Mouse (Mus musculus) frontal cortex, postnatal 25 days (tissue): ENCODE data around the gene St6galnac4.

ENCODE experiments used
- DNase-seq, 2 experiments: peaks; one replicate each; pipeline ENCODE4 v3.0.0; 2022; ENCODE audit warnings: low spot score in 2 of 2

St6galnac4 gene

GRCm38 (mm10) chr2:32599409-32599808 lies 12.5 kb downstream of the St6galnac4 start, which contains the start of gene St6galnac6:
St6galnac6 (plus strand) TSS chr2:32599709.
- no peak for DNase-seq

GRCm38 (mm10) chr2:32601417-32602065 lies 14.6 kb downstream of the St6galnac4 start:
- no peak for DNase-seq

DNA sequence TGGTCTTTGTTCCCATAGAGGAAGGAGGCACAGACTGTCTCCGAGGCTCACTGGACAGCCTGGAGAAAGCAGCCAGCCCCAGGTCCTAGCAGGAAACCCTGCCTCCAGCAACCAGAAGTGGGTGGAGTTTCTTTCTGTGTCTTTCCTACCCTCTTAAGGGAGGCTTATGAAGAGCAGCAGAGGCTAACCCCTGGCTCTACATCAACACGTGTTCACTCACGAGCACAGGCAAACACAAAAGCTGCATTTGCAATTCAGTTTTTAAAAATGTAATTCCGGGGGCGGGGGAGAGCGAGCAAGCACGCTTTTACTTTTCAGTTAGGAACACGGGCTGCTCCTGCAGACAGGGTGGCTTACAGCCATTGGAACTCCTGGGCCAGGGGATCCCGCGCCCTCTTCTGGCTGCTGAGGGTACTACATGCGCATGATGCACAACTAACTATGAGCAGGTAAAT lies 15.7 kb downstream of the St6galnac4 start:
- DNase-seq: peak; percentile 87 to 95

DNA sequence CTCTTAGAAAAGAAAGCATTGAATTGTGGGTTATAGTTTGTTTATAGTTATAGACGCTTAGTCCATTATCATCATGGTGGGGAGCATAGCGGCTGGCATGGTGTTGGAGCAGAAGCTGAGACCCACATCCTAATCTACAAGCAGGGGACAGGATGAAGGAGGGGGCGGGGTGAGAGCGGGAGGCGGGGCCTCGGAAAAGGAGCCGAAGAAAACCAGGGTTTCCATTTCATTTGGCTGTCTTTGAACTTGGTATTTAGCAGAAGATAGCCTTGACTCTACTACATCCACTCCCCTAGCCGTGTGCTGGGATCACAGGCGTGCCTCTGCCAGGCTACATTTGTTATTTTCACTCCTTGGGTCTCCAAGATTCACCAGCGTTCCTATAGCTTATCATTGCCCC lies 17.7 kb downstream of the St6galnac4 start:
- DNase-seq: no peak

- DNase-seq: no peak
Observed at GRCm38 (mm10) chr2:32606161-32607142, 19.6 kb downstream of the St6galnac4 start.

GRCm38 (mm10) chr2:32607262-32607947 lies 20.5 kb downstream of the St6galnac4 start:
- DNase-seq: no peak

DNA sequence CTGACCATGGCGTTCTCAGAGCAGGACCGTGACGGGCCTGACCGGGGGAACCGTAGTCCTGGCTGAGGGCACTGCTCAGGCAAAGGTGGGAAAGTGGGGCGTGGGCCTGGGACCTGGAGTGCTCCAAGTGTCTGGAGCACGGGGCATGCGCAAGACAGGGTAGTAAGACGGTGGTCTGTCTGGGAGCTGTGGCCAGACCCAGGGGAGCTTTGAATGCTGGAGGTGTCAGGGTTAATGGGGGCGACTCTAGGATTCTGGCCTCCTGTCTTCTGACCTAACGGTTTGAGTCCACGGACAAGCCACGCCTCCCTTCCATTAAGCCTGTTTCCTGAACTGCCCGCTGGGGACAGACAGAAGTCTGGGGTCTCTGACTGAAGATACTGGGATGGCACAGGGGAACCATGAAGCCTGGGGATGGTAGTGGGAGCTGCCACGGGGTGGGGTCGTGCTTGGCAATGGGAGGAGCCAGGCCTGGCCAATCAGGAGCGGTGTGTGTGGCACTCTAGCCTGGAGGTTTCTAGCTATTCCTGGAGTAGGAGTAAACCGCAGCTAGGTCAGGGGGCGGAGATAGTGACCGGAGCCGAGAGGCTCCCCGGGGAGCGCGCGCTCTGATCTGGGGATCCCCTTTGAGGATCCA lies 21.4 kb downstream of the St6galnac4 start:
- DNase-seq: no peak

- no peak for DNase-seq
Observed at GRCm38 (mm10) chr2:32608778-32609435, 22.0 kb downstream of the St6galnac4 start.

- no peak for DNase-seq
Observed at GRCm38 (mm10) chr2:32610610-32611229, 23.8 kb downstream of the St6galnac4 start.

- DNase-seq: no peak
Observed at GRCm38 (mm10) chr2:32612274-32612673, 25.4 kb downstream of the St6galnac4 start.

DNA sequence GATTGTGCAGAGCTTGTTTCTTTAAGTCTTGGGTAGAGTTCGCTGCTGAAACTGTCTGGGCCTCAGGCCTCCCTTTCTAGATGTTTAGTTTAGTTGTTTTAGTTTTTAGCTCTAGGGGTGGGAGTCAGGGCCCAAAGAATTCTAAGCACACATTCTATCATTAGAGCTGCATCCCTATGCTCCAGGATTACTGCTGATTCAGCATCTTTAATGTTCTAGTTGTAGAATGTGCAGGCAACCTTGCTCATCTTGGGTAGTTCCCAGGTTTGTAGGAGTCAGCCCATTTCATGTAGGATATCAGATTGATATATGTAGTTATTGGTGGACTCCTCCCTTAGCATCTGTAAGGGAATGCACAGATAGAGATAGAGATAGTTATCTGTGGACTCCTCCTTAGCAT lies 30.2 kb downstream of the St6galnac4 start:
- DNase-seq: no peak

DNA sequence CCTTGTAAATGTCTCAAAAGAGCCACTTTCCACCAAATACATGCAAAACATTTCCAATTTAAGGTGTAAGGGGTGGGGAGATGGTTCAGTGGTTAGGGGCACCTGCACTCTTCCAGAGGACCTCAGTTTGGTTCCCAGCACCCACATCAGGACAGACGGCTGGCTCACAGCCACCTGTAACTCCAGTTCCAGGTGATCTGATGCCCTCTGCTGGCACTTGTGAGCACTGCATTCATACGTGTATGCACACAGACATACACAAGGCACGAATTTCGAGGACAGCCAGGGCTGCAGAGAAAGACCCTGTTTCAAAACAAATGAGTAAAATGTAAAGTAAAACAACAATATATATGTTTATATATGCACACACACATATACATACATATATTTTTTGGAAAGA lies 30.7 kb downstream of the St6galnac4 start:
- DNase-seq: no peak

DNA sequence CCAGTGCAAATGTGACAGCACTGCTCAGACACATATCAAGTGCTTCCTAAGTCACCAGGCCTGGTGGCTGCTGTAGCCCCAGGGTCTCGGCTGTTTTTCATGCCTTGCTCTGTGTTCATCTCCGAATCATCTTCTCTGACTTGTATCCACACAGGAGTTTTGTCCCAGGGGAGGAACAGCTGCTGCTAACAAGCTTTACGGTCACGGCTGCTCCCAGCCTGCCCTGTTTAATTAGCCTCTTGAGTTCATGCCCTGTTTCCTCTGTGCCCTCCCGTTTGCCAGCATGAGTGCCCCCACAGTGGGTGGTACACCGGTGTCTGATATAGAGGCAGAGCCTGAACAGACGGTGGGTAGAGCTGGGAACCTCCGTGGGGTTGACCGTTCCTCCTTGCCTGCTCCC lies 31.2 kb downstream of the St6galnac4 start:
- no peak for DNase-seq

- no peak for DNase-seq
Observed at GRCm38 (mm10) chr2:32620682-32621516, 34.0 kb downstream of the St6galnac4 start.

GRCm38 (mm10) chr2:32621517-32621859 lies 34.6 kb downstream of the St6galnac4 start, which contains the start of gene Ak1:
Ak1 (plus strand) TSS chr2:32621758.
- DNase-seq: no peak

DNA sequence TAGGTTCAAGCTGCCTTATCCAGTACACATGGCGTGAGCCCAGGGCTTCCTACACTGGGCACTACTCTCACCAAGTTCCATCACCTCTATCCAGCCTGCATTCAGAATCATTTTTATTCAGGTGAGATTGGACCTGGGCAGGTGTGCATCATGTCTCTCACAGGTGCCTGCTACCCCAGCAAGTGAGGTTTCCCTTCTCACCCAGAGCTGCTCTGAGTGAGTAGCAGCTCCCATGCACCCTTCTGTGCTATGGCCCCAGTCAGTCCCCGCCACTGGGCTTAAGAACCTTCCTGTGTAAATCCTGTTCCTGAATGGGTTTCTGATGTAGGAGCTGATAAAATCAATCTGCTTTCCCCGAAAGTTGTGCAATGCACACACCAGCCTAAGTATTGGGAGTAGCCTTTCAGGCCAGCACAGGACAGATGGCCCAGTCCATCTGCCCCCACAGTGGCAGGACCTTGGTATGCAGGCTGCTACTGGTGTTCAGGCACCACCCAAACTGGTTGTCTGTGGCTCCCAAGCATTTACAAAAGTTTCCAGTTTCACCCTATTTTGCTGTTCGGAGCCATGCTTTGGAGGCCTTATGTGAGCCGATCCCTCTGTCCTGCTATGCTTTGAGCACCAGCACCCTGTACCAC lies 37.3 kb downstream of the St6galnac4 start:
- no peak for DNase-seq

- peak; percentile 75 to 82 for DNase-seq
Observed at GRCm38 (mm10) chr2:32625212-32625872, 38.4 kb downstream of the St6galnac4 start.

- peak in 1 of 2 experiments; percentile 53 for DNase-seq
Observed at GRCm38 (mm10) chr2:32625873-32626694, 39.2 kb downstream of the St6galnac4 start.
